29 mouse cellular contexts compared by ENCODE assay signal in the genomic region with DNA sequence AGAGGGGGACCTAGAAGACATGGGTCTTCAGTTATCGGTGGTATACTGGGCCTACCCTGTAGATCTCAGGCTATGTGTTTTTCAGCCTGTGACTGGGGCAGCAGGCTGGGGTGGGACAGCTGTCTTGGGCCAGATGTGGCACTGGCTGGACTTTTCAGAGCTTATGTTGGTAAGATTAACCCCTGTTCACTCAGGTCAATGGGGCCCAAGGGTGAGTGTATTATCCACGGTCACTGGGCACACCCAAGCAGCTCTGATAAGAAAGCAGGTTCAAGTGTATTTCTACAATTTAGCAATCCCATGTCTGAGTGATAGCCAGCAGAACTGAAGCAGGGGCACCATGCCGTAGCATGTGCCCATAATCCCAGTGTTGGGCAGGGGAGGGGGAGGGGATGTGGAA. TPM values are rescaled to one million over a fixed set of nuclear protein-coding genes. Genes with fewer than 3 reads are reported as not detected.
"Had no signal": no experiment of that assay in that cellular context is flagged by ENCODE, and none has a peak within 500 bp of the region (broad histone marks: within the 10 kb centered on the region; RNA-seq: fewer than 3 reads in every experiment).

No protein-coding gene starts in this region.

- H3K27me3 ChIP-seq: hindbrain, embryonic 15.5 days had no signal

- H3K4me2 ChIP-seq: heart, embryonic 11.5 days; heart, embryonic 13.5 days; heart, embryonic 15.5 days; hindbrain, embryonic 13.5 days; hindbrain, embryonic 15.5 days; limb, embryonic 12.5 days; liver, embryonic 11.5 days had no signal

- H3K4me1 ChIP-seq: hindbrain, embryonic 15.5 days; limb, embryonic 10.5 days; limb, embryonic 12.5 days had no signal

- DNase-seq: gastrocnemius, postnatal 14 days; gastrocnemius, postnatal 36 days; heart, adult 2 months; heart, postnatal 14 days; heart, postnatal 36 days; kidney, adult 18-20 months; kidney, adult 8-10 months; kidney, postnatal 10 days; kidney, postnatal 25 days; kidney, postnatal 4 days; liver had no signal

- H3K27ac ChIP-seq: heart, adult 2 months; heart, embryonic 13.5 days; heart, embryonic 15.5 days; hindbrain, embryonic 13.5 days; hindbrain, embryonic 15.5 days; hindbrain, postnatal 0 days; layer of hippocampus, adult 2 months; left cerebral cortex, adult 2 months; limb, embryonic 10.5 days; limb, embryonic 12.5 days had no signal

- H3K9me3 ChIP-seq: heart, embryonic 13.5 days; heart, embryonic 15.5 days; hindbrain, embryonic 13.5 days; hindbrain, embryonic 15.5 days; limb, embryonic 10.5 days; limb, embryonic 12.5 days had no signal

- H3K4me3 ChIP-seq: heart, adult 2 months; heart, embryonic 13.5 days; heart, embryonic 15.5 days; hindbrain, embryonic 13.5 days; hindbrain, embryonic 15.5 days; layer of hippocampus, adult 2 months; left cerebral cortex, adult 2 months; limb, embryonic 10.5 days; limb, embryonic 12.5 days had no signal

- H3K9ac ChIP-seq: heart, embryonic 13.5 days; heart, embryonic 15.5 days; hindbrain, embryonic 13.5 days; hindbrain, embryonic 15.5 days; limb, embryonic 12.5 days had no signal

- H3K36me3 ChIP-seq: heart, embryonic 13.5 days; heart, embryonic 15.5 days; hindbrain, embryonic 13.5 days; hindbrain, embryonic 15.5 days; limb, embryonic 10.5 days; limb, embryonic 12.5 days had no signal

- ATAC-seq: hindbrain, postnatal 0 days had no signal

RNA-seq across cellular contexts. Expression of gene Alpi, which starts 0.7 kb away (rescaled TPM):
- polyA plus RNA-seq: gonadal fat pad, adult 2 months; heart, embryonic 11.5 days; heart, embryonic 13.5 days; heart, embryonic 15.5 days; heart, postnatal 0 days; hindbrain, embryonic 11.5 days; hindbrain, embryonic 13.5 days; hindbrain, embryonic 15.5 days; hindbrain, postnatal 0 days; kidney, embryonic 14.5 days; limb, embryonic 10.5 days; limb, embryonic 12.5 days; liver, embryonic 11.5 days had no signal

RNA-seq across cellular contexts. Expression of gene Alppl2, which starts 12.4 kb away (rescaled TPM):
- polyA plus RNA-seq: heart, adult 2 months; heart, embryonic 11.5 days; heart, embryonic 13.5 days; heart, embryonic 15.5 days; heart, postnatal 0 days; hindbrain, embryonic 11.5 days; hindbrain, embryonic 13.5 days; hindbrain, embryonic 15.5 days; hindbrain, postnatal 0 days; intestine, embryonic 14.5 days; kidney, embryonic 14.5 days; kidney, embryonic 16.5 days; limb, embryonic 10.5 days; limb, embryonic 12.5 days; limb, embryonic 14.5 days had no signal

RNA-seq across cellular contexts. Expression of gene Akp3, which starts 22.7 kb away (rescaled TPM):
- polyA plus RNA-seq: heart, embryonic 11.5 days; heart, embryonic 13.5 days; heart, embryonic 15.5 days; heart, postnatal 0 days; hindbrain, embryonic 11.5 days; hindbrain, embryonic 13.5 days; hindbrain, embryonic 15.5 days; hindbrain, postnatal 0 days; intestine, embryonic 14.5 days; kidney, embryonic 14.5 days; kidney, embryonic 16.5 days; limb, embryonic 10.5 days; limb, embryonic 12.5 days; liver, embryonic 11.5 days had no signal

RNA-seq across cellular contexts. Expression of gene Ecel1, which starts 54.2 kb away (rescaled TPM):
- polyA plus RNA-seq: heart, embryonic 11.5 days had no signal
